Mouse (Mus musculus): ENCODE measurements around the gene Klf13.

The Klf13 gene

GRCm38 (mm10) chr7:63936188-63936985 is 2.3 kb downstream of the Klf13 start:
- ChIA-PET CTCF (interaction anchor here in 3 of 4 experiments (0.6 to 0.9 kb wide), 5 partner anchors 9 to 181 kb away, joined by 3 to 4 read pairs (median 3); no protein-coding TSS in a partner anchor), POLR2A (interaction anchor here (0.5 to 12.1 kb wide), 64 partner anchors 9 to 1957 kb away, joined by 3 to 475 read pairs (median 4); partner anchors contain the start of genes Mcee (in 1 of the 4) and Mphosph10 (in 1 of the 4))

GRCm38 (mm10) chr7:63935809-63936187 is 2.9 kb downstream of the Klf13 start:
- POLR2A ChIA-PET = interaction anchor here in 3 of 4 experiments (0.5 to 12.1 kb wide), 44 partner anchors 8 to 457 kb away, joined by 3 to 475 read pairs (median 6); partner anchors contain the start of genes Mcee (in 1 of the 3) and Mphosph10 (in 1 of the 3)
- CTCF ChIA-PET = interaction anchor here in 1 of 4 experiments (0.6 kb wide), 1 partner anchor 8 kb away, joined by 3 read pairs; no protein-coding TSS in a partner anchor

- ChIA-PET POLR2A (interaction anchor here in 3 of 4 experiments (0.8 to 12.1 kb wide), 13 partner anchors 10 to 354 kb away, joined by 3 to 475 read pairs (median 5); no protein-coding TSS in a partner anchor), CTCF (no interaction called here)
Measured at GRCm38 (mm10) chr7:63934530-63934929, 4.2 kb downstream of the Klf13 start.

- ChIA-PET CTCF (no interaction called here), POLR2A (interaction anchor here in 3 of 4 experiments (0.6 to 12.1 kb wide), 14 partner anchors 9 to 354 kb away, joined by 3 to 475 read pairs (median 5); no protein-coding TSS in a partner anchor)
Measured at GRCm38 (mm10) chr7:63933905-63934304, 4.8 kb downstream of the Klf13 start.

- CTCF ChIA-PET = interaction anchor here in 2 of 4 experiments (1.0 to 1.2 kb wide), 2 partner anchors 14 to 51 kb away, joined by 3 read pairs; no protein-coding TSS in a partner anchor
- POLR2A ChIA-PET = interaction anchor here in 3 of 4 experiments (0.5 to 2.5 kb wide), 19 partner anchors 10 to 74 kb away, joined by 3 to 9 read pairs (median 4); no protein-coding TSS in a partner anchor
Measured at GRCm38 (mm10) chr7:63932461-63932860, 6.3 kb downstream of the Klf13 start.

- CTCF ChIA-PET = interaction anchor here in 3 of 4 experiments (0.5 to 1.2 kb wide), 4 partner anchors 43 to 176 kb away, joined by 3 to 9 read pairs (median 3); no protein-coding TSS in a partner anchor
- POLR2A ChIA-PET = interaction anchor here in 3 of 4 experiments (0.6 to 11.5 kb wide), 21 partner anchors 8 to 357 kb away, joined by 3 to 185 read pairs (median 6); partner anchors contain the start of genes Klf13 (in 2 of the 3), E030018B13Rik (in 1 of the 3) and Mtmr10 (in 1 of the 3)
Measured at GRCm38 (mm10) chr7:63930766-63931165, 7.9 kb downstream of the Klf13 start.

GRCm38 (mm10) chr7:63930132-63930531 is 8.6 kb downstream of the Klf13 start:
- POLR2A ChIA-PET = interaction anchor here in 3 of 4 experiments (0.6 to 11.5 kb wide), 27 partner anchors 8 to 357 kb away, joined by 3 to 185 read pairs (median 5); partner anchors contain the start of genes Klf13 (in 2 of the 3), E030018B13Rik (in 1 of the 3) and Mtmr10 (in 1 of the 3)
- CTCF ChIA-PET = interaction anchor here in 2 of 4 experiments (0.6 to 1.2 kb wide), 2 partner anchors 164 to 176 kb away, joined by 3 read pairs; no protein-coding TSS in a partner anchor

GRCm38 (mm10) chr7:63929080-63929479 is 9.6 kb downstream of the Klf13 start:
- ChIA-PET POLR2A (interaction anchor here in 3 of 4 experiments (0.7 to 11.5 kb wide), 19 partner anchors 7 to 257 kb away, joined by 3 to 185 read pairs (median 11); partner anchors contain the start of genes Klf13 (in 2 of the 3) and E030018B13Rik (in 1 of the 3)), CTCF (interaction anchor here in 3 of 4 experiments (0.6 to 0.7 kb wide), 3 partner anchors 39 to 85 kb away, joined by 3 to 7 read pairs (median 6); no protein-coding TSS in a partner anchor)

- CTCF ChIA-PET = interaction anchor here in 1 of 4 experiments (0.7 kb wide), 1 partner anchor 9 kb away, joined by 3 read pairs; no protein-coding TSS in a partner anchor
- POLR2A ChIA-PET = interaction anchor here in 3 of 4 experiments (0.6 to 11.5 kb wide), 21 partner anchors 8 to 260 kb away, joined by 3 to 185 read pairs (median 5); partner anchors contain the start of genes E030018B13Rik (in 2 of the 3) and Klf13 (in 2 of the 3)
Measured at GRCm38 (mm10) chr7:63927121-63927520, 11.6 kb downstream of the Klf13 start.

- POLR2A ChIA-PET = interaction anchor here in 3 of 4 experiments (0.8 to 11.5 kb wide), 15 partner anchors 10 to 48 kb away, joined by 3 to 185 read pairs (median 7); partner anchors contain the start of genes Klf13 (in 2 of the 3) and E030018B13Rik (in 1 of the 3)
- CTCF ChIA-PET = no interaction called here
Measured at GRCm38 (mm10) chr7:63926492-63926891, 12.2 kb downstream of the Klf13 start.

GRCm38 (mm10) chr7:63925413-63926360 is 13.0 kb downstream of the Klf13 start:
- CTCF ChIA-PET = interaction anchor here in 1 of 4 experiments (0.8 to 1.4 kb wide), 2 partner anchors 12 to 29 kb away, joined by 3 to 4 read pairs; no protein-coding TSS in a partner anchor
- POLR2A ChIA-PET = interaction anchor here in 3 of 4 experiments (0.5 to 11.5 kb wide), 30 partner anchors 9 to 76 kb away, joined by 3 to 185 read pairs (median 4); partner anchors contain the start of genes Klf13 (in 2 of the 3) and E030018B13Rik (in 1 of the 3)

GRCm38 (mm10) chr7:63924747-63925412 is 13.8 kb downstream of the Klf13 start:
- ChIA-PET POLR2A (interaction anchor here in 3 of 4 experiments (0.6 to 11.5 kb wide), 25 partner anchors 9 to 805 kb away, joined by 3 to 185 read pairs (median 4); partner anchors contain the start of genes Klf13 (in 2 of the 3) and E030018B13Rik (in 1 of the 3)), CTCF (interaction anchor here in 1 of 4 experiments (0.5 to 1.4 kb wide), 3 partner anchors 12 to 49 kb away, joined by 3 to 4 read pairs (median 3); no protein-coding TSS in a partner anchor)

GRCm38 (mm10) chr7:63924151-63924550 is 14.6 kb downstream of the Klf13 start:
- ChIA-PET POLR2A (interaction anchor here in 3 of 4 experiments (0.6 to 11.5 kb wide), 11 partner anchors 10 to 37 kb away, joined by 3 to 185 read pairs (median 9); partner anchors contain the start of genes E030018B13Rik (in 1 of the 3) and Klf13 (in 1 of the 3)), CTCF (interaction anchor here in 1 of 4 experiments (0.5 to 1.4 kb wide), 2 partner anchors 28 to 50 kb away, joined by 3 to 4 read pairs; no protein-coding TSS in a partner anchor)

- ChIA-PET POLR2A (interaction anchor here in 3 of 4 experiments (0.6 to 11.5 kb wide), 14 partner anchors 9 to 96 kb away, joined by 3 to 185 read pairs (median 6); partner anchors contain the start of gene E030018B13Rik (in 1 of the 3)), CTCF (interaction anchor here in 1 of 4 experiments (1.5 kb wide), 1 partner anchor 26 kb away, joined by 4 read pairs; no protein-coding TSS in a partner anchor)
Measured at GRCm38 (mm10) chr7:63922975-63923374, 15.7 kb downstream of the Klf13 start.

GRCm38 (mm10) chr7:63922571-63922970 is 16.1 kb downstream of the Klf13 start:
- ChIA-PET CTCF (interaction anchor here in 1 of 4 experiments (1.5 kb wide), 1 partner anchor 25 kb away, joined by 4 read pairs; no protein-coding TSS in a partner anchor), POLR2A (interaction anchor here in 3 of 4 experiments (0.6 to 11.5 kb wide), 12 partner anchors 8 to 96 kb away, joined by 3 to 185 read pairs (median 6); partner anchors contain the start of gene E030018B13Rik (in 1 of the 3))

Data from embryonic stem cell, embryonic (primary cell).